Mouse (Mus musculus) heart, embryonic 14.5 days (tissue): Measurements from ENCODE around the gene Gm20489. TPM values are rescaled to one million over a fixed set of nuclear protein-coding genes. Genes with fewer than 3 reads are reported as not detected.

Experiments
- ATAC-seq: fragments of 200-750 bp; cut with Nextera tagmentation; 2 replicates; pipeline ENCODE4 v1.8.0; 2017; ENCODE audit warnings: low read depth, moderate TSS enrichment; ENCODE audit not compliant: insufficient number of reproducible peaks, insufficient read depth, low FRiP score
- H3K27ac ChIP-seq, 2 experiments: fragments of 200-500 bp in 1 of 2; fragments of 300-500 bp in 1 of 2; sonication (generic) in 1 of 2; replicated peaks in 1 of 2; 2 replicates each; pipeline ENCODE4 v1.5.1; 2012 to 2014; ENCODE audit warnings: low read depth in 2 of 2, low read length in 2 of 2, control low read depth in 1 of 2, mild to moderate bottlenecking in 1 of 2, mixed read lengths in 1 of 2; ENCODE audit not compliant: control insufficient read depth in 1 of 2, insufficient read depth in 1 of 2
- H3K27me3 ChIP-seq: fragments of 300-500 bp; sonication (generic); 2 replicates; pipeline ENCODE4 v1.6.1; 2014; ENCODE audit warnings: mild to moderate bottlenecking, low read length, control low read depth; ENCODE audit not compliant: control insufficient read depth, insufficient read depth
- H3K36me3 ChIP-seq: fragments of 300-500 bp; sonication (generic); 2 replicates; pipeline ENCODE4 v1.6.1; 2014; ENCODE audit warnings: mild to moderate bottlenecking, control low read depth, low read length, mixed read lengths; ENCODE audit not compliant: control insufficient read depth, insufficient read depth
- H3K4me1 ChIP-seq, 2 experiments: fragments of 200-500 bp in 1 of 2; fragments of 300-500 bp in 1 of 2; sonication (generic) in 1 of 2; 2 replicates each; pipeline ENCODE4 v1.6.1; 2012 to 2014; ENCODE audit warnings: low read length in 2 of 2, control low read depth in 1 of 2, mixed read lengths in 1 of 2; ENCODE audit not compliant: control insufficient read depth in 2 of 2, insufficient read depth in 2 of 2
- H3K4me2 ChIP-seq: fragments of 300-500 bp; sonication (generic); 2 replicates; pipeline ENCODE4 v1.6.1; 2014; ENCODE audit warnings: mild to moderate bottlenecking, low read length
- H3K4me3 ChIP-seq, 2 experiments: fragments of 200-500 bp in 1 of 2; fragments of 300-500 bp in 1 of 2; sonication (generic) in 1 of 2; 2 replicates each; pipeline ENCODE4 v1.5.1; 2012 to 2014; ENCODE audit warnings: low read length in 2 of 2, mild to moderate bottlenecking in 2 of 2, control low read depth in 1 of 2, low read depth in 1 of 2, moderate library complexity in 1 of 2; ENCODE audit not compliant: control insufficient read depth in 1 of 2, insufficient read depth in 1 of 2
- H3K9ac ChIP-seq: fragments of 300-500 bp; sonication (generic); 2 replicates; pipeline ENCODE4 v1.6.1; 2014; ENCODE audit warnings: mild to moderate bottlenecking, low read length
- H3K9me3 ChIP-seq: fragments of 300-500 bp; sonication (generic); 2 replicates; pipeline ENCODE4 v1.6.1; 2016; ENCODE audit warnings: low read length, control low read depth; ENCODE audit not compliant: control insufficient read depth
- WGBS: fragments of 180-500 bp; shearing (Covaris S2); extraction: QIAGEN DNeasy Blood & Tissue Kit; methylation state at CpG from one replicate; pipeline ENCODE4 v1.1.7; 2014; 5-methylcytosine and 5-hydroxymethylcytosine counted together
- polyA plus RNA-seq: library from polyadenylated mRNA; unstranded; fragments of >200 nt; fragmentation: Nextera tagmentation; extraction: Ambion mirVana; gene quantifications from 2 replicates; pipeline ENCODE4 v1.2.1, GENCODE M21; 2014

Gene Gm20489
- polyA plus RNA-seq, 1 experiment from 2014 or later = not detected

- no peaks in the 10 kb centered on the region for H3K9me3 ChIP-seq
- 17% methylated on average over 54 of the region's 54 CpGs for WGBS
- H3K4me1 ChIP-seq = peaks cover 0 to 4% of the 10 kb centered on the region in 2 experiments; a peak in 1 of 4 replicates
- H3K4me2 ChIP-seq = peak within 1 kb of the TSS; percentile 63
- H3K27me3 ChIP-seq = no peaks in the 10 kb centered on the region
- peak within 1 kb of the TSS; percentile 59 to 61 for H3K27ac ChIP-seq
- peak; percentile 95 for ATAC-seq
- peak within 1 kb of the TSS; percentile 77 for H3K9ac ChIP-seq
- peak within 1 kb of the TSS; percentile 48 to 67 for H3K4me3 ChIP-seq
- H3K36me3 ChIP-seq = peaks cover 34% of the 10 kb centered on the region
These were observed 5.3 kb upstream of the Gm20489 start, which contains the start of gene Med12 for GRCm38 (mm10) chrX:101273875-101274738. Med12 (plus strand) TSS chrX:101274030.

- H3K27ac ChIP-seq = peak overlapping the region; percentile 39 to 59; a peak in 2 of 4 replicates
- 27% methylated on average over 6 of the region's 6 CpGs for WGBS
- H3K27me3 ChIP-seq = no peaks in the 10 kb centered on the region
- peak overlapping the region; percentile 48 to 67 for H3K4me3 ChIP-seq
- ATAC-seq = no peak
- H3K4me2 ChIP-seq = peak overlapping the region; percentile 51
- H3K9ac ChIP-seq = 0 out of 2 replicates have a peak overlapping the region, but pooled peaks have one; percentile 52
- peaks cover 0 to 4% of the 10 kb centered on the region in 2 experiments; a peak in 1 of 4 replicates for H3K4me1 ChIP-seq
- peaks cover 27% of the 10 kb centered on the region for H3K36me3 ChIP-seq
- H3K9me3 ChIP-seq = no peaks in the 10 kb centered on the region
These were observed 4.6 kb upstream of the Gm20489 start for GRCm38 (mm10) chrX:101273410-101273809.

- Histone ChIP-seq H3K27ac (no peak within 1 kb of the TSS), H3K4me1 (no peaks in the 10 kb centered on the region), H3K9me3 (no peaks in the 10 kb centered on the region), H3K4me2 (0 out of 2 replicates have a peak within 1 kb of the TSS, but pooled peaks have one; percentile 9), H3K9ac (no peak within 1 kb of the TSS), H3K4me3 (no peak within 1 kb of the TSS), H3K36me3 (no peaks in the 10 kb centered on the region), H3K27me3 (no peaks in the 10 kb centered on the region)
- no peak for ATAC-seq
- WGBS = 55% methylated on average over 5 of the region's 5 CpGs
These were observed 633 bp downstream of the Gm20489 start, which contains the start of gene Il2rg for GRCm38 (mm10) chrX:101268025-101268754. Il2rg (minus strand) TSS chrX:101268255.

GRCm38 (mm10) chrX:101266631-101267030 lies 2.2 kb downstream of the Gm20489 start:
- Histone ChIP-seq H3K9me3 (no peaks in the 10 kb centered on the region), H3K4me3 (no peak overlapping the region), H3K4me1 (no peaks in the 10 kb centered on the region), H3K27ac (no peak overlapping the region), H3K9ac (no peak overlapping the region), H3K36me3 (no peaks in the 10 kb centered on the region), H3K4me2 (no peak overlapping the region), H3K27me3 (no peaks in the 10 kb centered on the region)
- ATAC-seq = no peak
- 93% methylated on average over 6 of the region's 6 CpGs for WGBS

- H3K9ac ChIP-seq = no peak within 1 kb of the TSS
These were observed 4.9 kb downstream of the Gm20489 start, which contains the start of gene Gm614 for GRCm38 (mm10) chrX:101263892-101264291. Gm614 (minus strand) TSS chrX:101263992.

GRCm38 (mm10) chrX:101260441-101261325 lies 8.1 kb downstream of the Gm20489 start:
- no peak overlapping the region for H3K9ac ChIP-seq
- peaks cover 9 to 10% of the 10 kb centered on the region in 2 experiments; a peak in 2 of 4 replicates for H3K4me1 ChIP-seq
- no peaks in the 10 kb centered on the region for H3K27me3 ChIP-seq
- WGBS = 25% methylated on average over 8 of the region's 13 CpGs
- ATAC-seq = peak; percentile 51
- peaks cover 13% of the 10 kb centered on the region; the same call in 1 of the 2 replicates for H3K36me3 ChIP-seq
- H3K9me3 ChIP-seq = no peaks in the 10 kb centered on the region
- no peak overlapping the region for H3K4me3 ChIP-seq
- H3K27ac ChIP-seq = peak overlapping the region; percentile 45 to 64
- H3K4me2 ChIP-seq = peak overlapping the region; percentile 8; the same call in 1 of the 2 replicates

More at GRCm38 (mm10) chrX:101263892-101264291, 4.9 kb downstream of the Gm20489 start, which contains the start of gene Gm614:
- ATAC-seq = no peak
- Histone ChIP-seq H3K4me1 (peaks cover 8 to 9% of the 10 kb centered on the region in 2 experiments; a peak in 2 of 4 replicates), H3K27ac (no peak within 1 kb of the TSS), H3K4me3 (no peak within 1 kb of the TSS), H3K4me2 (no peak within 1 kb of the TSS), H3K9me3 (no peaks in the 10 kb centered on the region), H3K27me3 (no peaks in the 10 kb centered on the region), H3K36me3 (peaks cover 2% of the 10 kb centered on the region; the same call in 1 of the 2 replicates)
- 88% methylated on average over 1 of the region's 1 CpGs for WGBS
